Mouse (Mus musculus) retina, postnatal 1 day (tissue): ENCODE measurements around the gene Defb26.
A peak's percentile ranks its signal among the peaks of the same experiment; 100 is the strongest.

Experiments
- DNase-seq: peaks from one replicate; pipeline ENCODE4 v3.0.0-alpha.2; 2012

Defb26 gene

GRCm38 (mm10) chr2:152511592-152511991, at the start of gene Defb26:
TSS of gene Defb26 (minus strand) at chr2:152511692.
- no peak for DNase-seq

GRCm38 (mm10) chr2:152556655-152557054, 45.2 kb upstream of the Defb26 start:
- DNase-seq: no peak

GRCm38 (mm10) chr2:152553774-152554423, 42.4 kb upstream of the Defb26 start:
- peak; percentile 71 for DNase-seq

GRCm38 (mm10) chr2:152548124-152548523, 36.6 kb upstream of the Defb26 start:
- DNase-seq: no peak

- peak; percentile 71 for DNase-seq
These were observed 33.2 kb upstream of the Defb26 start for GRCm38 (mm10) chr2:152544691-152545090.

GRCm38 (mm10) chr2:152543478-152543877, 32.0 kb upstream of the Defb26 start:
- no peak for DNase-seq

- DNase-seq: no peak
These were observed 31.4 kb upstream of the Defb26 start for GRCm38 (mm10) chr2:152542897-152543296.

- DNase-seq: no peak
These were observed 30.5 kb upstream of the Defb26 start for GRCm38 (mm10) chr2:152541979-152542378.

- DNase-seq: peak; percentile 40
These were observed 28.6 kb upstream of the Defb26 start, which contains the start of gene Defb29 for GRCm38 (mm10) chr2:152539944-152540710. TSS of gene Defb29 (minus strand) at chr2:152540098.

- no peak for DNase-seq
These were observed 6.5 kb upstream of the Defb26 start, which contains the start of gene Defb28 for GRCm38 (mm10) chr2:152517981-152518380. TSS of gene Defb28 (plus strand) at chr2:152518255.

GRCm38 (mm10) chr2:152516084-152516483, 4.6 kb upstream of the Defb26 start:
- no peak for DNase-seq

GRCm38 (mm10) chr2:152503950-152504349, 7.5 kb downstream of the Defb26 start:
- DNase-seq: no peak

- DNase-seq: no peak
These were observed 10.6 kb downstream of the Defb26 start for GRCm38 (mm10) chr2:152500863-152501229.

GRCm38 (mm10) chr2:152500204-152500862, 11.2 kb downstream of the Defb26 start:
- DNase-seq: no peak

- no peak for DNase-seq
These were observed 13.5 kb downstream of the Defb26 start for GRCm38 (mm10) chr2:152498020-152498419.

GRCm38 (mm10) chr2:152493151-152493550, 18.3 kb downstream of the Defb26 start:
- no peak for DNase-seq

GRCm38 (mm10) chr2:152490038-152490437, 21.5 kb downstream of the Defb26 start, which contains the start of gene Defb22:
TSS of gene Defb22 (minus strand) at chr2:152490138.
- DNase-seq: no peak

GRCm38 (mm10) chr2:152487024-152487423, 24.5 kb downstream of the Defb26 start:
- no peak for DNase-seq

- no peak for DNase-seq
These were observed 29.8 kb downstream of the Defb26 start for GRCm38 (mm10) chr2:152481726-152482125.

- DNase-seq: no peak
These were observed 30.6 kb downstream of the Defb26 start for GRCm38 (mm10) chr2:152480881-152481280.

- DNase-seq: no peak
These were observed 34.7 kb downstream of the Defb26 start, which contains the start of gene Defb20 for GRCm38 (mm10) chr2:152476763-152477162. TSS of gene Defb20 (plus strand) at chr2:152477063.

- no peak for DNase-seq
These were observed 39.1 kb downstream of the Defb26 start for GRCm38 (mm10) chr2:152472434-152472833.

- peak; percentile 58 for DNase-seq
These were observed 40.5 kb downstream of the Defb26 start for GRCm38 (mm10) chr2:152470973-152471372.
